Mouse (Mus musculus) spleen, adult 18-20 months (tissue): ENCODE results near the gene Frs3.
"Not testable (repeated sequence)": the region's sequence is repeated elsewhere in the genome, so short reads cannot be mapped to it uniquely, and the experiment has no call there.

ENCODE experiments used
- DNase-seq, 2 experiments: peaks; one replicate each; pipeline ENCODE4 v3.0.0; 2022; ENCODE audit warnings: mixed read lengths in 2 of 2

Frs3 gene

GRCm38 (mm10) chr17:47688608-47689575, at the start of gene Frs3:
Frs3 (plus strand) TSS chr17:47689030.
- DNase-seq = peak; percentile 32 to 59

GRCm38 (mm10) chr17:47642992-47643391, 45.8 kb upstream of the Frs3 start:
- no peak for DNase-seq

GRCm38 (mm10) chr17:47646683-47647082, 42.1 kb upstream of the Frs3 start:
- peak in 1 of 2 experiments; percentile 48 for DNase-seq

GRCm38 (mm10) chr17:47648966-47649365, 39.9 kb upstream of the Frs3 start:
- DNase-seq = no peak

GRCm38 (mm10) chr17:47651953-47652352, 36.9 kb upstream of the Frs3 start:
- no peak for DNase-seq

GRCm38 (mm10) chr17:47654346-47654745, 34.5 kb upstream of the Frs3 start:
- not testable (repeated sequence) for DNase-seq

GRCm38 (mm10) chr17:47655697-47656096, 33.1 kb upstream of the Frs3 start:
- DNase-seq = no peak

GRCm38 (mm10) chr17:47657901-47658300, 30.9 kb upstream of the Frs3 start:
- DNase-seq = no peak

GRCm38 (mm10) chr17:47658741-47659243, 30.0 kb upstream of the Frs3 start:
- no peak for DNase-seq

- DNase-seq = no peak
These were observed 25.7 kb upstream of the Frs3 start for GRCm38 (mm10) chr17:47663009-47663713.

GRCm38 (mm10) chr17:47664474-47664873, 24.4 kb upstream of the Frs3 start:
- DNase-seq = no peak

GRCm38 (mm10) chr17:47669166-47669565, 19.7 kb upstream of the Frs3 start:
- no peak for DNase-seq

- no peak for DNase-seq
These were observed 16.9 kb upstream of the Frs3 start for GRCm38 (mm10) chr17:47671988-47672310.

- no peak for DNase-seq
These were observed 16.3 kb upstream of the Frs3 start for GRCm38 (mm10) chr17:47672311-47673111.

GRCm38 (mm10) chr17:47676581-47676980, 12.2 kb upstream of the Frs3 start:
- peak in 1 of 2 experiments; percentile 60 for DNase-seq

- no peak for DNase-seq
These were observed 10.6 kb upstream of the Frs3 start for GRCm38 (mm10) chr17:47678238-47678637.

- no peak for DNase-seq
These were observed 10.1 kb upstream of the Frs3 start for GRCm38 (mm10) chr17:47678702-47679101.

GRCm38 (mm10) chr17:47682836-47683235, 6.0 kb upstream of the Frs3 start:
- no peak for DNase-seq

GRCm38 (mm10) chr17:47687409-47688343, 1.2 kb upstream of the Frs3 start:
- peak; percentile 86 to 91 for DNase-seq

GRCm38 (mm10) chr17:47688344-47688607, 554 bp upstream of the Frs3 start, which contains the start of gene Tomm6:
Tomm6 (minus strand) TSS chr17:47688386.
- DNase-seq = no peak

- DNase-seq = no peak
These were observed 1.1 kb downstream of the Frs3 start for GRCm38 (mm10) chr17:47689894-47690293.

- no peak for DNase-seq
These were observed 2.8 kb downstream of the Frs3 start for GRCm38 (mm10) chr17:47691650-47692049.
